Mouse (Mus musculus) adrenal gland, postnatal 0 days (tissue): ENCODE results near the gene Olfr707. TPM values are rescaled to one million over a fixed set of nuclear protein-coding genes. Genes with fewer than 3 reads are reported as not detected.

Experiments used
- polyA plus RNA-seq: library from polyadenylated mRNA; unstranded; fragments of >200 nt; fragmentation: Nextera tagmentation; extraction: Ambion mirVana; gene quantifications from 2 replicates; pipeline ENCODE4 v1.2.1, GENCODE M21; 2015

Gene Olfr707
- not detected in 2 replicates for polyA plus RNA-seq

DNA sequence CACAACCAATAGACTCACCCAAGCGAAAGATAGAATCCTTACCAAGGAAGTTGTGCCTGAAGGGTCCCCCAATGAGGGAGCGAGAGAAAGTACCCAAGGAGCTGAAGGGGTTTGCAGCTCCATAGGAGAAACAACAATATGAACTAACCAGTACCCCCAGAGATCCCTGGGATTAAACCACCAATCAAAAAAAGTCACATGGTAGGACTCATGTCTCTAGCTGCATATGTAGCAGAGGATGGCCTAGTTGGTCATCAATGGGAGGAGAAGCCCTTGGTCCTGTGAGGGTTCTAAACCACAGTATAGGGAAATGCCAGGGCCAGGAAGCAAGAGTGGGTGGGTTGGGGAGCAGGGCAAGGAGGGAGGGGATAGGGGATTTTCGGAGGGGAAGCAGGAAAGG, at the start of gene Olfr707:
TSS of gene Olfr707 (minus strand) at position 101 of the 400 bp plus-strand sequence.

DNA sequence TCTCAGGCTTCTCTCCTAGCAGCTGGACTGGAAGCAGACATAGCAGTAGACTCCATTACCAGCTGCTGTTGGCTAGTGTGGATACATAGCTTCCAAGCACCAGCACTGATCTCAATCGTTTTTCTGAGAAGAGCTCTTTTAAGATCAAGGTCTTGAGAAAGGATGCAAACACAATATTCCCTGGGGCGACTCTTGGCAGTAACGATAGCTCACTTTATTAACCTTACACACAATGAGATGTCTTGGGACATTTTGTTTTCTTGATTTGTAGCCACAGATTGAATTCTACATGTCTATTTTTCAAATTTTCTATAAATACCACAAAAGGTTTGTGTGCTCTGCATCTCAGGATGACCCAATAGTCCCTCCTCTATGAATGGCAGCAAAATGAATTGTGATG, 47.2 kb upstream of the Olfr707 start, which contains the start of gene Olfr710:
TSS of gene Olfr710 (minus strand) at position 101 of the 400 bp plus-strand sequence.

GRCm38 (mm10) chr7:106932119-106932518, 31.1 kb upstream of the Olfr707 start, which contains the start of gene Olfr709-ps1:
TSS of gene Olfr709-ps1 (minus strand) at chr7:106932219.

DNA sequence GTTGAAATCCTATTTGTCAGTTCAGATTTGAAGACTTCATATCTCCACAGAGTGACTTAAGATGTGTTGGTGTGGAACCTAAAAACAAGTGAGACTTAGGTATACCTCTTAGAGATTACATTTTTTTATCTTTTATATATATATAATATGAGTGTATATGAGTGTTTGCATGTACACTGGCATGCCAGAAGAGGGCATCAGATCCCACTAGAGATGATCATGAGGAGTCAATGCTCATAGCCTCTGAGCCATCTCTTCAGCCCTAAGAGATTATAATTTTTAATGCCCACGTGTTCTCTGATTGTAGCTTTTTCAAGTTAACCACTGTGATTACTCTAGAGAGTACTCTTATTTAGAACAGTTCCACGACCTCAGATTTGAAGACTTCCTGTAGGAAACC, 6.6 kb upstream of the Olfr707 start, which contains the start of gene Olfr1532-ps1:
TSS of gene Olfr1532-ps1 (plus strand) at position 326 of the 400 bp plus-strand sequence.

DNA sequence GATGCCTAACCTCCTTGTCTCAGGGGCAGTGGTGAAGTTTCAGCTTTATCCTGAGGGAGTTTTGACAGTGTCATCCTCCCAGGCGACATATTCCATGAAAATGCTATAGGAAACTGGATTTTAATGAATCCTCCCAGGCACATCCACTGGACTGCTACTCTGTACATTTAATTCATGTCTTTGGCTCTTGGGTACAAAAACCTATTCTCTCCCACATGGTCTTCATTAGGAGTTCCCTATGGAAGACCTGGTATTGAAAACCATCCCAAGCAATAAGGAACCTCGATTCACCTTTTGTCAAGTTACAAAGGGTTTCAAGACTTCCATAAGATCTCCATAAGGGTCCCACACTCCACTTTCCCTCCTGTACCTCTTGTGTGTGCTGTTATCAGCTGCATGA, 13.0 kb downstream of the Olfr707 start, which contains the start of gene Olfr706:
TSS of gene Olfr706 (minus strand) at position 101 of the 400 bp plus-strand sequence.

DNA sequence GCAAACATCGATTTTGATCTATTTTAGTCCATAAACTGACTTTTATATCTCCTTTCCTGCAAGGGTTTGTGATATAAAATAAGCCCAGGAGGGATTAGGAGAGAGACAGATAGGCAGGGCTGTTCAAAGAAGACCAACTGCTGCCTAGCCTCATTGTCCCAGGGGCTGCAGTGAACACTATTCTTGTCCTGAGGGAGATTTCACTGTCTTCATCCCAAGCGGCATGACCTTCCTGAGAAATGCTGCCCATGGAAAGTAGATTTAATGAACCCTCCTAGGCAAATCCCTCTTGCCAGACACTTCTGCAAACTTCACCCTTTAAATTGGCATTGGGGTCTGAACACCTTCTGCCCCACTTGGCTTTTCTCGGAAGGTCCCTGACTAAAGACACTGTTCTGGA, 24.2 kb downstream of the Olfr707 start, which contains the start of gene Olfr705:
TSS of gene Olfr705 (minus strand) at position 101 of the 400 bp plus-strand sequence.

GRCm38 (mm10) chr7:106862885-106863284, 38.2 kb downstream of the Olfr707 start, which contains the start of gene Olfr704:
TSS of gene Olfr704 (plus strand) at chr7:106863185.

GRCm38 (mm10) chr7:106843060-106843459, 58.0 kb downstream of the Olfr707 start, which contains the start of gene Olfr703:
TSS of gene Olfr703 (plus strand) at chr7:106843360.

Other genes with a start within 250 kb of the Olfr707 start
- gene Olfr693, start 220.7 kb downstream of the Olfr707 start, polyA plus RNA-seq: not detected in 2 replicates
- gene Olfr694, start 209.4 kb downstream of the Olfr707 start, polyA plus RNA-seq: not detected in 2 replicates
- gene Olfr695, start 184.8 kb downstream of the Olfr707 start, polyA plus RNA-seq: not detected in 2 replicates
- gene Olfr697, start 158.8 kb downstream of the Olfr707 start, polyA plus RNA-seq: not detected in 2 replicates
- gene Olfr698, start 145.8 kb downstream of the Olfr707 start, polyA plus RNA-seq: not detected in 2 replicates
- gene Olfr699, start 108.0 kb downstream of the Olfr707 start, polyA plus RNA-seq: not detected in 2 replicates
- not detected in 2 replicates for gene Olfr700, start 92.4 kb downstream of the Olfr707 start, polyA plus RNA-seq
- gene Olfr701, start 87.1 kb downstream of the Olfr707 start, polyA plus RNA-seq: not detected in 2 replicates
- gene Olfr702, start 67.3 kb downstream of the Olfr707 start, polyA plus RNA-seq: not detected in 2 replicates
- not detected in 2 replicates for gene Olfr703, start 57.9 kb downstream of the Olfr707 start, polyA plus RNA-seq
- not detected in 2 replicates for gene Olfr704, start 38.1 kb downstream of the Olfr707 start, polyA plus RNA-seq
- gene Olfr705, start 24.4 kb downstream of the Olfr707 start, polyA plus RNA-seq: not detected in 2 replicates
- gene Olfr706, start 13.1 kb downstream of the Olfr707 start, polyA plus RNA-seq: not detected in 2 replicates
- not detected in 2 replicates for gene Olfr1532-ps1, start 6.8 kb upstream of the Olfr707 start, polyA plus RNA-seq
- not detected in 2 replicates for gene Olfr709-ps1, start 31.0 kb upstream of the Olfr707 start, polyA plus RNA-seq
- not detected in 2 replicates for gene Olfr710, start 47.1 kb upstream of the Olfr707 start, polyA plus RNA-seq
- gene Olfr6, start 62.7 kb upstream of the Olfr707 start, polyA plus RNA-seq: not detected in 2 replicates
- gene Olfr711, start 74.2 kb upstream of the Olfr707 start, polyA plus RNA-seq: not detected in 2 replicates
- not detected in 2 replicates for gene Olfr2, start 104.8 kb upstream of the Olfr707 start, polyA plus RNA-seq
- not detected in 2 replicates for gene Olfr713, start 129.9 kb upstream of the Olfr707 start, polyA plus RNA-seq
- gene Olfr714, start 169.7 kb upstream of the Olfr707 start, polyA plus RNA-seq: not detected in 2 replicates
- gene Olfr17, start 192.0 kb upstream of the Olfr707 start, polyA plus RNA-seq: not detected in 2 replicates
- not detected in 2 replicates for gene Olfr715b, start 209.1 kb upstream of the Olfr707 start, polyA plus RNA-seq
- not detected in 2 replicates for gene Olfr715, start 229.8 kb upstream of the Olfr707 start, polyA plus RNA-seq
- not detected in 2 replicates for gene Olfr716, start 237.1 kb upstream of the Olfr707 start, polyA plus RNA-seq